Mouse (Mus musculus): ENCODE data around the gene Olfr1392. TPM values are rescaled to one million over a fixed set of nuclear protein-coding genes. Genes with fewer than 3 reads are reported as not detected.

Gene Olfr1392
- polyA plus RNA-seq, 1 experiment from 2014 or later, result not detected

DNA sequence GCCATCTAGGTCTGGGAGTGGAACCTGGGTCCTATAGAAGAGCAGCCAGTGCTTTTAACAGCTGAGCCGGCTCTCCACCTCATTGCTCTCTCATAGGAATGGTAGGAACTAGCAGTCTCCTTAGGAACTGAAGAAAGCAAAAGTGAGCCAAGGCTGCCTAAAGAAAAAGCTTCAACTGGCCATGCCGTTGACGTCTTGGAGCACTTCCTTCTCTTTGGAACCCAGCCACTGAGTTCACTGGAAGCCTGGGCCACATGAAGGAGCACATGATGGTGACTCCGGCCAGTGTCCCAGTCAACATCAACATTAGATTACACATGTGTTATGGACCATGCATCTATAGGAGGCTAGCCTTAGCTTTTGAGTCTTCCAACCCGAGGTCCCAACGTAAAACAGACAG, 32.0 kb upstream of the Olfr1392 start:
- no peak overlapping the region for H3K4me3 ChIP-seq (replicated peaks)
- H3K36me3 ChIP-seq (replicated peaks), result peaks cover 58% of the 10 kb centered on the region
- H3K4me1 ChIP-seq (replicated peaks), result peaks cover 83% of the 10 kb centered on the region

GRCm38 (mm10) chr11:49259296-49259695, 25.8 kb upstream of the Olfr1392 start:
- peaks cover 89% of the 10 kb centered on the region for H3K36me3 ChIP-seq (replicated peaks)
- H3K4me2 ChIP-seq, result peak overlapping the region; percentile 8; the same call in 1 of the 2 replicates
- ATAC-seq (ENCODE audit: insufficient read depth), result no peak
- no peak overlapping the region for H3K9ac ChIP-seq
- H3K4me1 ChIP-seq (replicated peaks), result peaks cover 44% of the 10 kb centered on the region
- WGBS (ENCODE audit: insufficient replicate concordance), result 71% methylated on average over 2 of the region's 2 CpGs
- H3K27me3 ChIP-seq, result no peaks in the 10 kb centered on the region
- no peaks in the 10 kb centered on the region for H3K9me3 ChIP-seq (replicated peaks)
- peak overlapping the region; percentile 42 for H3K27ac ChIP-seq (replicated peaks)
- no peak overlapping the region for H3K4me3 ChIP-seq (replicated peaks)

More for the DNA sequence above, 32.0 kb upstream of the Olfr1392 start:
- Histone ChIP-seq H3K9me3 (replicated peaks) (no peaks in the 10 kb centered on the region), H3K27me3 (no peaks in the 10 kb centered on the region), H3K9ac (no peak overlapping the region), H3K27ac (replicated peaks) (no peak overlapping the region), H3K4me2 (peak overlapping the region; percentile 82; the same call in 1 of the 2 replicates)
- ATAC-seq (ENCODE audit: insufficient read depth), result no peak
- 77% methylated on average over 6 of the region's 6 CpGs for WGBS (ENCODE audit: insufficient replicate concordance)

DNA sequence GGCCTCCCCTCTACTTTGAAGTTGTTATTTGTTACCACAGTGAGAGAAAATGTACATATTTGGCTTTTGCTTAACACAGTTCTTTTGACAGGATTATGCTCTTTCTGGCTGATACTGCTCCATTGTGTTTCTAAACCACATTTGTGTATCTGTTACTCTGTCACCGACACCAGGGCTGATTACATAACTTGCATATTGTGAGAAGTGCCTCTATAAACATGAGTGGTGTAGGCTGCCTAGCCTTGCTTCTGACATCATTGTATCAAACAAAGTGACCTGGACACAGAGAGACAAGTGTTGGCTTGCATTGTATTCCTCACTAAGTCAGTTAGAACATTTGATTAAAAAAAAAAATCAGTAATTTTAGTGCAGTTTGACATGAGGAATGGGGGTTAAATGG, 25.3 kb upstream of the Olfr1392 start:
- WGBS (ENCODE audit: insufficient replicate concordance), result 41% methylated on average over 1 of the region's 1 CpGs
- H3K9ac ChIP-seq, result no peak overlapping the region

GRCm38 (mm10) chr11:49260598-49261312, 24.3 kb upstream of the Olfr1392 start:
- WGBS (ENCODE audit: insufficient replicate concordance), result 91% methylated on average over 21 of the region's 21 CpGs
- no peak overlapping the region for H3K4me2 ChIP-seq
- H3K36me3 ChIP-seq (replicated peaks), result peaks cover 86% of the 10 kb centered on the region
- peak; percentile 13; the same call in 1 of the 2 replicates for ATAC-seq (ENCODE audit: insufficient read depth)
- H3K9ac ChIP-seq, result no peak overlapping the region
- no peaks in the 10 kb centered on the region for H3K27me3 ChIP-seq
- no peak overlapping the region for H3K4me3 ChIP-seq (replicated peaks)
- peaks cover 37% of the 10 kb centered on the region for H3K4me1 ChIP-seq (replicated peaks)
- no peak overlapping the region for H3K27ac ChIP-seq (replicated peaks)
- no peaks in the 10 kb centered on the region for H3K9me3 ChIP-seq (replicated peaks)

More for the DNA sequence above, 25.3 kb upstream of the Olfr1392 start:
- no peaks in the 10 kb centered on the region for H3K9me3 ChIP-seq (replicated peaks)
- ATAC-seq (ENCODE audit: insufficient read depth), result no peak
- H3K27ac ChIP-seq (replicated peaks), result peak overlapping the region; percentile 42
- H3K4me1 ChIP-seq (replicated peaks), result peaks cover 44% of the 10 kb centered on the region
- no peak overlapping the region for H3K4me2 ChIP-seq
- no peaks in the 10 kb centered on the region for H3K27me3 ChIP-seq
- peaks cover 89% of the 10 kb centered on the region for H3K36me3 ChIP-seq (replicated peaks)
- H3K4me3 ChIP-seq (replicated peaks), result no peak overlapping the region

- no peak overlapping the region for H3K27ac ChIP-seq (replicated peaks)
- H3K9me3 ChIP-seq (replicated peaks), result no peaks in the 10 kb centered on the region
- no peak overlapping the region for H3K4me3 ChIP-seq (replicated peaks)
- no peak overlapping the region for H3K4me2 ChIP-seq
- H3K4me1 ChIP-seq (replicated peaks), result peaks cover 40% of the 10 kb centered on the region
- no peaks in the 10 kb centered on the region for H3K27me3 ChIP-seq
- WGBS (ENCODE audit: insufficient replicate concordance), result 84% methylated on average over 14 of the region's 14 CpGs
- no peak overlapping the region for H3K9ac ChIP-seq
- peaks cover 85% of the 10 kb centered on the region for H3K36me3 ChIP-seq (replicated peaks)
- ATAC-seq (ENCODE audit: insufficient read depth), result no peak
These were observed 23.7 kb upstream of the Olfr1392 start for GRCm38 (mm10) chr11:49261313-49261855.

DNA sequence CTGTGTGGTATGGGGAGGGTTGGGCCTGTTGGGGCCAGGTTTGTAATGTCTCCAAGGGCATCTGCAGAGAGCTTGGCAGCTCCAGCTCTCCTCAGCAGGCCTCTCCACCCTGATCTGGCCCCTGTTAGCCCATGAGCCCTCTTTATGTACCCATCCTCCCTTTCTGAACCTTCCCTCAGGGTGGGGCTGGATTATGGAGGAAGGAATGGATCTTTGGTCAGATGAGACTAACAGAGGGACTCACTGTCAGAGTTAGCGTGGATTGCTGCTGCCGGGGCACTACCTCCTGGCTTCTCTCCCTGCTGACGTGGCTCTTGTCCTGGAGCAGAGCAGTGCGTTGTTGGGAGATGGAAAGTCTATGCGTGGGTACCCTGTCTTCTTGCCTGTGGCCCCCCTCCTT, 22.8 kb upstream of the Olfr1392 start:
- no peaks in the 10 kb centered on the region for H3K9me3 ChIP-seq (replicated peaks)
- H3K4me3 ChIP-seq (replicated peaks), result no peak overlapping the region
- WGBS (ENCODE audit: insufficient replicate concordance), result 90% methylated on average over 5 of the region's 5 CpGs
- H3K9ac ChIP-seq, result no peak overlapping the region
- no peak overlapping the region for H3K4me2 ChIP-seq
- H3K4me1 ChIP-seq (replicated peaks), result peaks cover 37% of the 10 kb centered on the region
- no peak overlapping the region for H3K27ac ChIP-seq (replicated peaks)
- ATAC-seq (ENCODE audit: insufficient read depth), result no peak
- H3K36me3 ChIP-seq (replicated peaks), result peaks cover 76% of the 10 kb centered on the region
- no peaks in the 10 kb centered on the region for H3K27me3 ChIP-seq

DNA sequence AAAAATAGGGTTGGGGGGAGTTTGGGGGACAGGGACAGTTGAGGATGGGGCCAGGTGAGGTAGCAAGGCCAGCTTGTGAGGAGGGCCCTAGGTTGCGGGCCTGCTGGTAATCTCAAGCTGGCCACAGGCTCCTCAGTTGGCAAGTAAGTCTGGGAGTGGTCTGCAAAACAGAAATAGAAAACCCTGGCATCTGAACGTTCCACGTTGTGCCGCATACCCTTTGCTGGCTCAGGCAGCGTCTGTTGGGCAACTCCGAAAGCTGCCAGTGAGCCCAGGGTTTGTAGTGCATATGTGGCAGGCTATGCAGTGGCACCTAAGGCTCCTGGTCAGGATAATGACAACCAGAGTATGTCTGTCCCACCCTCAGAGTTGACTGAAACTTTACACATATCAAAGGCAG, 21.9 kb upstream of the Olfr1392 start:
- H3K27ac ChIP-seq (replicated peaks), result no peak overlapping the region
- peaks cover 72% of the 10 kb centered on the region for H3K36me3 ChIP-seq (replicated peaks)

DNA sequence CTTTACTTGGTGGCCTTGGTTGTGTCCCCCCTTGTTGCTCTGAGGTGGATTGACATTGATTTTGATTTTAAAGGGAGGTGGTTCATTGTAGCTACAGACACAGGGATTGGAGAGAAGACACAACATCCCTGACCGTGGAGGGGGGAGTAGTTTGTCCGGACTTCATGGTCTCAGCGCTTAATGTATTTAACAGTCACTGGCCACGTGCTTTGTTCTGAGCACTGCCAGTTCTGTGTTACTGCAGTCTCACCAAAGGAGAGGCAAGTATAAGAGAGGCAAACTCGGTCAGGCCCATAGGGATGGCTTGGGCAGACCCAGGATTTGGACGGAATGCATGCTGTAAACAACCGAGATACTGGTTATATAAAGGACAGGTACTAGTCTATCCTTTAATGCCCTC, 21.0 kb upstream of the Olfr1392 start:
- Histone ChIP-seq H3K4me1 (replicated peaks) (peaks cover 45% of the 10 kb centered on the region), H3K27ac (replicated peaks) (no peak overlapping the region), H3K4me3 (replicated peaks) (no peak overlapping the region), H3K9me3 (replicated peaks) (no peaks in the 10 kb centered on the region), H3K9ac (no peak overlapping the region), H3K27me3 (no peaks in the 10 kb centered on the region), H3K36me3 (replicated peaks) (peaks cover 67% of the 10 kb centered on the region), H3K4me2 (no peak overlapping the region)
- 82% methylated on average over 7 of the region's 7 CpGs for WGBS (ENCODE audit: insufficient replicate concordance)
- no peak for ATAC-seq (ENCODE audit: insufficient read depth)

More for the DNA sequence above, 21.9 kb upstream of the Olfr1392 start:
- no peak overlapping the region for H3K4me3 ChIP-seq (replicated peaks)
- H3K4me2 ChIP-seq, result no peak overlapping the region
- no peak for ATAC-seq (ENCODE audit: insufficient read depth)
- 89% methylated on average over 6 of the region's 6 CpGs for WGBS (ENCODE audit: insufficient replicate concordance)
- no peaks in the 10 kb centered on the region for H3K27me3 ChIP-seq
- no peak overlapping the region for H3K9ac ChIP-seq
- H3K4me1 ChIP-seq (replicated peaks), result peaks cover 45% of the 10 kb centered on the region
- no peaks in the 10 kb centered on the region for H3K9me3 ChIP-seq (replicated peaks)

- Histone ChIP-seq H3K27ac (replicated peaks) (no peak overlapping the region), H3K36me3 (replicated peaks) (peaks cover 63% of the 10 kb centered on the region), H3K27me3 (no peaks in the 10 kb centered on the region), H3K4me3 (replicated peaks) (no peak overlapping the region), H3K4me1 (replicated peaks) (peaks cover 43% of the 10 kb centered on the region), H3K9ac (no peak overlapping the region), H3K4me2 (no peak overlapping the region), H3K9me3 (replicated peaks) (no peaks in the 10 kb centered on the region)
- no peak for ATAC-seq (ENCODE audit: insufficient read depth)
- WGBS (ENCODE audit: insufficient replicate concordance), result 60% methylated on average over 11 of the region's 11 CpGs
These were observed 20.5 kb upstream of the Olfr1392 start for GRCm38 (mm10) chr11:49264622-49265021.

DNA sequence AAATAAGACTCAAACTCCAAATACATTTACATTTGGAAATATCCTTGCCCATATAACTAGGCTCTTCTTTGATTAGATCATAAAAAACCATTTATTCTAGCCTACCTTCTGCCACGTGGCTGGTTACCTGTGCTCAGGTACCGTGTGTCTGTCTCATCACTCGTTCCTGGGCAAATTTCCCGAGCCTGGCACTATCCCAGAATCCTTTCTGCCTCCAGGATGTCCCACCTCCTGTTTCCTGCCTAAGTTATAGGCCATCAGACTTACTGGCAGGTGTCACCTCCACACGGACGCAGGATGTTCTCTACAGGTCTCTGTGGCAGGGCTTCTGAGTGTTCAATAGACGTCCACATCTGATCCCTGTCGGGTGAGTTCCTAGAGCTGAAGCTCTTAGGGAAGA, 20.0 kb upstream of the Olfr1392 start:
- 74% methylated on average over 8 of the region's 8 CpGs for WGBS (ENCODE audit: insufficient replicate concordance)
- H3K9me3 ChIP-seq (replicated peaks), result no peaks in the 10 kb centered on the region
- H3K4me1 ChIP-seq (replicated peaks), result peaks cover 41% of the 10 kb centered on the region
- H3K27ac ChIP-seq (replicated peaks), result no peak overlapping the region
- H3K27me3 ChIP-seq, result no peaks in the 10 kb centered on the region
- no peak overlapping the region for H3K4me2 ChIP-seq
- no peak overlapping the region for H3K4me3 ChIP-seq (replicated peaks)
- no peak for ATAC-seq (ENCODE audit: insufficient read depth)
- H3K36me3 ChIP-seq (replicated peaks), result peaks cover 59% of the 10 kb centered on the region
- no peak overlapping the region for H3K9ac ChIP-seq

DNA sequence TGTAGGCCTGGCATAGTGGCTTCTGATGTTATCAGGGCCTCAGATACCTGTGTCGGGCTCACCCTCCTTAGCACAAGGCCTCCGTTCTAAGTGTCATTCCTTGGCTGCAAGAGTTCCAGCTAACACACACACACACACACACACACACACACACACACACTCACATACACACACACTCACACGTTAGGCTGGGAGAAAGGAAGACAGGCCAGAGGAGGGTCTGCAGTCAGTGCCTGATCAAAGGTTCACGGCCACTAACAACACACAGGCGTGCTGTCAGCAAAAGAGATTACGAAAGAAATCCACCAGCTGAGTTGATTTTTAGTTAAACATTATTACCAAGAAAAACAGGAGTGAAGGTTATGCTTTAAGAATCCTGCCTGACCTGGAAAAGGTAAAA, 18.4 kb upstream of the Olfr1392 start:
- H3K9me3 ChIP-seq (replicated peaks), result no peaks in the 10 kb centered on the region
- H3K4me2 ChIP-seq, result no peak overlapping the region
- WGBS (ENCODE audit: insufficient replicate concordance), result 65% methylated on average over 6 of the region's 6 CpGs
- no peak overlapping the region for H3K4me3 ChIP-seq (replicated peaks)
- peaks cover 43% of the 10 kb centered on the region for H3K36me3 ChIP-seq (replicated peaks)
- H3K27ac ChIP-seq (replicated peaks), result peak overlapping the region; percentile 41
- H3K9ac ChIP-seq, result no peak overlapping the region
- ATAC-seq (ENCODE audit: insufficient read depth), result peak; percentile 54; the same call in 1 of the 2 replicates
- H3K27me3 ChIP-seq, result no peaks in the 10 kb centered on the region
- peaks cover 30% of the 10 kb centered on the region for H3K4me1 ChIP-seq (replicated peaks)

Data from liver, embryonic 15.5 days (tissue).